Mouse (Mus musculus): Measurements from ENCODE around the gene Bmpr1b. TPM values are rescaled to one million over a fixed set of nuclear protein-coding genes. Genes with fewer than 3 reads are reported as not detected.

Gene Bmpr1b
- polyA plus RNA-seq, 1 experiment: not detected

- Histone ChIP-seq H3K4me3 (replicated peaks; ENCODE audit: control insufficient read depth, low read depth, low read length) (no peak overlapping the region), H3K27ac (ENCODE audit: control insufficient read depth, insufficient read depth, low read depth, low read length, poor library complexity) (no peak overlapping the region), H3K4me1 (ENCODE audit: control insufficient read depth, insufficient read depth, low read length) (no peaks in the 10 kb centered on the region)
- 65% methylated on average over 3 of the region's 3 CpGs for WGBS
- TF ChIP-seq CTCF (IDR thresholded peaks at IDR 0.05; ENCODE audit: control insufficient read depth, insufficient read depth, low read length) (no peak), POLR2A (IDR thresholded peaks at IDR 0.05; ENCODE audit: borderline replicate concordance, control insufficient read depth, low read depth, low read length) (no peak)
Measured at GRCm38 (mm10) chr3:142186551-142186950, 17.3 kb upstream of the Bmpr1b start.

- WGBS: 81% methylated on average over 4 of the region's 4 CpGs
Measured at GRCm38 (mm10) chr3:142173996-142174395, 4.8 kb upstream of the Bmpr1b start.

DNA sequence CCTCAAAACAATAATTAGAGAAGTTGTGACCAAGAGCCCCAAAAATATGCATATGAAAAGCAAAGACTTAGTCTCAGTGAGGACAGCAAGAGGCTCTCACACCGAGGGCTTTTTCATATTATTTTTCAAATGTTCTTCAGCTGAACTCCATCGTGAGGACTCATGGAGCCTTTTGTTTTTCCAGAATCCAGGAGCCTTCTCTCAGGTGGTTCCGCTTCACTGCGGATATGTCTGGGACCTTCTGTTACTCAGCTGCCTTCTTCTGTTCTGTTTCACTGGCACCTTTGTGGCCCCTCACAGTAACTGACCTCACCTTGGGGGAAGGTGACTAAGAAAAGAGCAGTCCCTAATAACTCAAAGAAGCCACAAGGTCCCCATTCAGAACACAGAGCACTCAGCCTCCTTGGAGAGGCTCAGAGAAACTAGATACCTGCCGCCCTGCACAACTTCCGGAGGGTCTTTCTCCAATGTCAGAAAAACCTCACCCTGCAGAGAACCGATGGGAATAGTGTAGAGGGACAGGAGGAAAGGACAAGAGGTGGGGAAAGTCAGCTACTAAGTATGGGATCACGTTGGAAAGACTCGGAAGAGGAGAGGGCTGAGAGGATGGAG lies 868 bp downstream of the Bmpr1b start:
- no peak overlapping the region for H3K4me3 ChIP-seq (replicated peaks; ENCODE audit: control insufficient read depth, low read depth, low read length)
- WGBS: 19% methylated on average over 9 of the region's 9 CpGs
- TF ChIP-seq CTCF (IDR thresholded peaks at IDR 0.05; ENCODE audit: control insufficient read depth, insufficient read depth, low read length) (no peak), POLR2A (IDR thresholded peaks at IDR 0.05; ENCODE audit: borderline replicate concordance, control insufficient read depth, low read depth, low read length) (no peak)
- H3K4me1 ChIP-seq (ENCODE audit: control insufficient read depth, insufficient read depth, low read length): no peaks in the 10 kb centered on the region
- no peak overlapping the region for H3K27ac ChIP-seq (ENCODE audit: control insufficient read depth, insufficient read depth, low read depth, low read length, poor library complexity)

More at GRCm38 (mm10) chr3:142173996-142174395, 4.8 kb upstream of the Bmpr1b start:
- Histone ChIP-seq H3K27ac (ENCODE audit: control insufficient read depth, insufficient read depth, low read depth, low read length, poor library complexity) (no peak overlapping the region), H3K4me1 (ENCODE audit: control insufficient read depth, insufficient read depth, low read length) (no peaks in the 10 kb centered on the region), H3K4me3 (replicated peaks; ENCODE audit: control insufficient read depth, low read depth, low read length) (no peak overlapping the region)
- TF ChIP-seq POLR2A (IDR thresholded peaks at IDR 0.05; ENCODE audit: borderline replicate concordance, control insufficient read depth, low read depth, low read length): no peak
- no peak for TF ChIP-seq CTCF (IDR thresholded peaks at IDR 0.05; ENCODE audit: control insufficient read depth, insufficient read depth, low read length)

GRCm38 (mm10) chr3:142164981-142165380 lies 4.2 kb downstream of the Bmpr1b start:
- WGBS: 20% methylated on average over 9 of the region's 9 CpGs
- TF ChIP-seq POLR2A (IDR thresholded peaks at IDR 0.05; ENCODE audit: borderline replicate concordance, control insufficient read depth, low read depth, low read length): no peak
- TF ChIP-seq CTCF (IDR thresholded peaks at IDR 0.05; ENCODE audit: control insufficient read depth, insufficient read depth, low read length): no peak
- no peaks in the 10 kb centered on the region for H3K4me1 ChIP-seq (ENCODE audit: control insufficient read depth, insufficient read depth, low read length)
- H3K27ac ChIP-seq (ENCODE audit: control insufficient read depth, insufficient read depth, low read depth, low read length, poor library complexity): no peak overlapping the region
- no peak overlapping the region for H3K4me3 ChIP-seq (replicated peaks; ENCODE audit: control insufficient read depth, low read depth, low read length)

DNA sequence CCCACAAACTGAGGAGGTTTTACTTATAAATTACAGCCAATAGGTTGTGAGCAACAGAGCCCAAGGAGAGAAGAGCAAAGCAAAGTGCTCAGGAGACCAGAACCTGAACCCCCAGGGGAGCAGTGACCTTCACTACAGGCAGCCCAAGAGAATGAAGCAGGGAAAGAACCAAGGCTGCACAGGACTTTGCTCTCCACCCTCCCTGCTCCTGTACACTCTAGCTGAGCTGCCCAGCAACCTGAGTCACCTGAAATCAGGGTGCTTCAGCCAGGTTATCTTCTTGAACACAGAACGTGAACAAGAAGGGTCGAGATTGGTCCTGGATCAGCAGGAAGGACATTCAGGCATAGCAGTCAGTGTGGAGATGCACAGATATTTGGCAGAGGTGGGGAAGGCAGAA lies 5.3 kb downstream of the Bmpr1b start:
- Histone ChIP-seq H3K4me1 (ENCODE audit: control insufficient read depth, insufficient read depth, low read length) (no peaks in the 10 kb centered on the region), H3K27ac (ENCODE audit: control insufficient read depth, insufficient read depth, low read depth, low read length, poor library complexity) (no peak overlapping the region), H3K4me3 (replicated peaks; ENCODE audit: control insufficient read depth, low read depth, low read length) (no peak overlapping the region)
- WGBS: 79% methylated on average over 2 of the region's 2 CpGs
- no peak for TF ChIP-seq POLR2A (IDR thresholded peaks at IDR 0.05; ENCODE audit: borderline replicate concordance, control insufficient read depth, low read depth, low read length)

- WGBS: 76% methylated on average over 3 of the region's 3 CpGs
- TF ChIP-seq POLR2A (IDR thresholded peaks at IDR 0.05; ENCODE audit: borderline replicate concordance, control insufficient read depth, low read depth, low read length) (no peak), CTCF (IDR thresholded peaks at IDR 0.05; ENCODE audit: control insufficient read depth, insufficient read depth, low read length) (no peak)
- no peaks in the 10 kb centered on the region for H3K4me1 ChIP-seq (ENCODE audit: control insufficient read depth, insufficient read depth, low read length)
- H3K4me3 ChIP-seq (replicated peaks; ENCODE audit: control insufficient read depth, low read depth, low read length): no peak overlapping the region
- H3K27ac ChIP-seq (ENCODE audit: control insufficient read depth, insufficient read depth, low read depth, low read length, poor library complexity): no peak overlapping the region
Measured at GRCm38 (mm10) chr3:142161405-142161804, 7.8 kb downstream of the Bmpr1b start.

DNA sequence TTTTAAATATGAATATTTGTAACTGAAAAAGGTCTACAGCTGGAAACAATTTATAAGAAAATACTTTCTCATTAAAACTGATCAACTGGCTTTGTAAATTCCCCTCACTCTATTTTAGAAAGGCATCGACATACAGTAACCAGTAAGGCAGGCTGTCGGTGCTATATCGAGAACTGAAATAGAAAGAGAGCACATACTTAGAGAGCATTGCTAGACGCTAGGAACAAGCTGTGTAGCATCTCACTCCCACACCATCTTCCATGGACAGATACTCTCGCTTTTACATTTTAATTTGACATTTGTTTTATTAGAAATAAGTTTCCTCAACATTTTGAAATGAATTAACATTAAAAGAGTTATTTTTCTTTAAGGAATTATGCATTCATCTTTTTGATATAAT lies 17.2 kb downstream of the Bmpr1b start:
- 85% methylated on average over 5 of the region's 5 CpGs for WGBS
- TF ChIP-seq POLR2A (IDR thresholded peaks at IDR 0.05; ENCODE audit: borderline replicate concordance, control insufficient read depth, low read depth, low read length) (no peak), CTCF (IDR thresholded peaks at IDR 0.05; ENCODE audit: control insufficient read depth, insufficient read depth, low read length) (no peak)
- Histone ChIP-seq H3K27ac (ENCODE audit: control insufficient read depth, insufficient read depth, low read depth, low read length, poor library complexity) (no peak overlapping the region), H3K4me1 (ENCODE audit: control insufficient read depth, insufficient read depth, low read length) (no peaks in the 10 kb centered on the region), H3K4me3 (replicated peaks; ENCODE audit: control insufficient read depth, low read depth, low read length) (no peak overlapping the region)

DNA sequence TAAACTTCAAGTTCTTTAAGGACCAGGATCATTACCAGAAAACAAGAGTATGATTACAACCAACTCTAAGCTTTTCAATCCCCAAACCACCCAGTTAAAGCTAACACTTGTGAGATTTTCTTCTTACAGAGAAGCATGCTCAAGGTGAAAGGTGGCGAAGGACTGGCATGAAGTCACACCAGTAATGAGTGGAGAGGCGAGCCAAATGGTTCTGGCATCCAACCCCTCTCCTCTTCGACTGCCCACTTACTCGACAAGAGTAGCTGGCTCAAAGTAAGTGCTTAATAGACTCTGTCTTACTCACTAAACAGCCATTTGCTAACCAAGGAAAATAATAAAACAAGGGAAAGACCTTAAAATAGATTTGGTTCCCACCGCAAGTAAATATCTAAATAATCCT lies 30.4 kb downstream of the Bmpr1b start:
- no peak overlapping the region for H3K4me3 ChIP-seq (replicated peaks; ENCODE audit: control insufficient read depth, low read depth, low read length)
- 75% methylated on average over 5 of the region's 5 CpGs for WGBS
- H3K4me1 ChIP-seq (ENCODE audit: control insufficient read depth, insufficient read depth, low read length): no peaks in the 10 kb centered on the region
- TF ChIP-seq POLR2A (IDR thresholded peaks at IDR 0.05; ENCODE audit: borderline replicate concordance, control insufficient read depth, low read depth, low read length) (no peak), CTCF (IDR thresholded peaks at IDR 0.05; ENCODE audit: control insufficient read depth, insufficient read depth, low read length) (no peak)
- H3K27ac ChIP-seq (ENCODE audit: control insufficient read depth, insufficient read depth, low read depth, low read length, poor library complexity): no peak overlapping the region

- TF ChIP-seq POLR2A (IDR thresholded peaks at IDR 0.05; ENCODE audit: borderline replicate concordance, control insufficient read depth, low read depth, low read length) (no peak), CTCF (IDR thresholded peaks at IDR 0.05; ENCODE audit: control insufficient read depth, insufficient read depth, low read length) (no peak)
- Histone ChIP-seq H3K4me3 (replicated peaks; ENCODE audit: control insufficient read depth, low read depth, low read length) (no peak overlapping the region), H3K27ac (ENCODE audit: control insufficient read depth, insufficient read depth, low read depth, low read length, poor library complexity) (no peak overlapping the region), H3K4me1 (ENCODE audit: control insufficient read depth, insufficient read depth, low read length) (no peaks in the 10 kb centered on the region)
- WGBS: 57% methylated on average over 1 of the region's 1 CpGs
Measured at GRCm38 (mm10) chr3:142126379-142126778, 42.8 kb downstream of the Bmpr1b start.
